Mouse (Mus musculus): Measurements from ENCODE around the gene Galp. TPM values are rescaled to one million over a fixed set of nuclear protein-coding genes. Genes with fewer than 3 reads are reported as not detected.

Gene Galp
- polyA plus RNA-seq, 1 experiment: not detected

DNA sequence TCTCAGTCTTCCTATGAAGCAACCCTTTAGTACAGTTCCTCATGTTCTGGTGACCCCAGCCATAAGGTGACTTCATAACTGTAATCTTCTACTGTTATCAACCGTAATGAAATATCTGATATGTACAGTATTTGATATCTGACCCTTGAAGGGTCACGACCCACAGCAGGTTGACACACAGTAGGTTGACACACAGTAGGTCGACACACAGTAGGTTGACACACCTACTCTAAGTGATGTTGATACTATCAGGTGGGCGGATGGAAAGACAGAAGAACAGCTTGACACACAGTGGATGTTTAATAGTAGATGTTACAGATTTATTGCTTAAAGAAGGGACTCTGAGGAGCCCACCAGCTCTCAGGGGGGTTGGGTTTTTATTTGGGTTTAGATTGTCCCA lies 66.1 kb downstream of the Galp start:
- Histone ChIP-seq H3K27me3 (ENCODE audit: control insufficient read depth, insufficient read depth, insufficient read length) (no peaks in the 10 kb centered on the region), H3ac (ENCODE audit: control insufficient read depth, insufficient read length, low read depth) (no peak overlapping the region), H3K79me2 (ENCODE audit: control insufficient read depth, insufficient read depth) (no peaks in the 10 kb centered on the region), H3K4me3 (ENCODE audit: insufficient read depth, poor library complexity, severe bottlenecking) (no peak overlapping the region), H3K36me3 (ENCODE audit: control insufficient read depth, insufficient read depth) (no peaks in the 10 kb centered on the region), H3K79me3 (ENCODE audit: low read depth) (no peaks in the 10 kb centered on the region)
- TF ChIP-seq CEBPB (IDR thresholded peaks at IDR 0.05; ENCODE audit: low read depth) (no peak), CTCF (IDR thresholded peaks at IDR 0.05; ENCODE audit: control insufficient read depth, insufficient read depth, insufficient read length) (no peak)

DNA sequence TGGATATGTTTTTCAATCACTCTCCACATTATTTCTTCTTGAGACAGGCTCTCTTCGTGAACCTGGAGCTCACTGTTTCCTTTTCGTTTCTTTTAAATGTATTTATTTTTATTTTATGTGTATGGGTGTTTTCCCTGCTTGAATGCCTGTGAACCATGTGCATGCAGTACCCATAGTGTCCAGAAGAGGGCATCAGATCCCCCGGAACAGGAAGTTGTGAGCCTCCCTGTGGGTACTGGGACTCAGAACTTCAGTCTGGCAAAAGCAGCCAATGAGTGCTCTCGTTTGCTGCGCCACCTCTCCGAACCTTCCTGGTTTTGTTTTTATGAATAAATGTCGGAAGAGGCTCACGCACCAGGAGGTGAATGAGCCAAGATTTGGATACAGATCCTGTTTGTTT lies 68.8 kb downstream of the Galp start:
- Histone ChIP-seq H3K36me3 (ENCODE audit: control insufficient read depth, insufficient read depth) (no peaks in the 10 kb centered on the region), H3K27me3 (ENCODE audit: control insufficient read depth, insufficient read depth, insufficient read length) (no peaks in the 10 kb centered on the region), H3K79me3 (ENCODE audit: low read depth) (no peaks in the 10 kb centered on the region), H3K4me3 (ENCODE audit: insufficient read depth, poor library complexity, severe bottlenecking) (no peak overlapping the region), H3ac (ENCODE audit: control insufficient read depth, insufficient read length, low read depth) (no peak overlapping the region), H3K79me2 (ENCODE audit: control insufficient read depth, insufficient read depth) (no peaks in the 10 kb centered on the region)
- no peak for TF ChIP-seq MAX (IDR thresholded peaks at IDR 0.05)
- TF ChIP-seq FOSL1 (IDR thresholded peaks at IDR 0.05; ENCODE audit: insufficient read depth, low read length, poor library complexity, severe bottlenecking): no peak
- TF ChIP-seq MYOD1 (IDR thresholded peaks at IDR 0.05; ENCODE audit: control insufficient read depth, insufficient read length, low read depth): no peak

Other genes starting within 250 kb of the Galp start
- not detected for gene Vmn1r65, start 186.1 kb upstream of the Galp start, polyA plus RNA-seq (2012; fragmentation: generic; extraction: Trizol)
- gene Nlrp4c, start 151.9 kb upstream of the Galp start, polyA plus RNA-seq (2012; fragmentation: generic; extraction: Trizol): 0.04 TPM
- 31.1 TPM for gene Zfp787, start 41.1 kb upstream of the Galp start, polyA plus RNA-seq (2012; fragmentation: generic; extraction: Trizol)
- 30.9 TPM for gene Zfp444, start 24.9 kb upstream of the Galp start, polyA plus RNA-seq (2012; fragmentation: generic; extraction: Trizol)
- gene Zscan5b, start 25.2 kb downstream of the Galp start, polyA plus RNA-seq (2012; fragmentation: generic; extraction: Trizol): not detected
- gene Epp13, start 55.6 kb downstream of the Galp start, polyA plus RNA-seq (2012; fragmentation: generic; extraction: Trizol): not detected
- 1.4 TPM for gene Zfp667, start 89.5 kb downstream of the Galp start, polyA plus RNA-seq (2012; fragmentation: generic; extraction: Trizol)
- gene Zfp583, start 134.2 kb downstream of the Galp start, polyA plus RNA-seq (2012; fragmentation: generic; extraction: Trizol): 0.18 TPM
- 0.01 TPM for gene Gm3854, start 146.7 kb downstream of the Galp start, polyA plus RNA-seq (2012; fragmentation: generic; extraction: Trizol)
- 0.34 TPM for gene Zfp78, start 166.2 kb downstream of the Galp start, polyA plus RNA-seq (2012; fragmentation: generic; extraction: Trizol)
- 2.7 TPM for gene Zfp28, start 186.2 kb downstream of the Galp start, polyA plus RNA-seq (2012; fragmentation: generic; extraction: Trizol)
- 0.06 TPM for gene Smim17, start 201.6 kb downstream of the Galp start, polyA plus RNA-seq (2012; fragmentation: generic; extraction: Trizol)
- not detected for gene Gm20715, start 213.2 kb downstream of the Galp start, polyA plus RNA-seq (2012; fragmentation: generic; extraction: Trizol)
- not detected for gene Olfr1344, start 241.6 kb downstream of the Galp start, polyA plus RNA-seq (2012; fragmentation: generic; extraction: Trizol)

Data from C2C12 (cell line).